Mouse (Mus musculus): ENCODE measurements around the gene Pou4f1. TPM values are rescaled to one million over a fixed set of nuclear protein-coding genes. Genes with fewer than 3 reads are reported as not detected.
"Not testable (repeated sequence)": the region's sequence is repeated elsewhere in the genome, so short reads cannot be mapped to it uniquely, and the experiment has no call there.

Gene Pou4f1
- polyA plus RNA-seq (2016; fragmentation: Nextera tagmentation; extraction: Ambion mirVana) = 99.6 and 113 TPM in 2 replicates

DNA sequence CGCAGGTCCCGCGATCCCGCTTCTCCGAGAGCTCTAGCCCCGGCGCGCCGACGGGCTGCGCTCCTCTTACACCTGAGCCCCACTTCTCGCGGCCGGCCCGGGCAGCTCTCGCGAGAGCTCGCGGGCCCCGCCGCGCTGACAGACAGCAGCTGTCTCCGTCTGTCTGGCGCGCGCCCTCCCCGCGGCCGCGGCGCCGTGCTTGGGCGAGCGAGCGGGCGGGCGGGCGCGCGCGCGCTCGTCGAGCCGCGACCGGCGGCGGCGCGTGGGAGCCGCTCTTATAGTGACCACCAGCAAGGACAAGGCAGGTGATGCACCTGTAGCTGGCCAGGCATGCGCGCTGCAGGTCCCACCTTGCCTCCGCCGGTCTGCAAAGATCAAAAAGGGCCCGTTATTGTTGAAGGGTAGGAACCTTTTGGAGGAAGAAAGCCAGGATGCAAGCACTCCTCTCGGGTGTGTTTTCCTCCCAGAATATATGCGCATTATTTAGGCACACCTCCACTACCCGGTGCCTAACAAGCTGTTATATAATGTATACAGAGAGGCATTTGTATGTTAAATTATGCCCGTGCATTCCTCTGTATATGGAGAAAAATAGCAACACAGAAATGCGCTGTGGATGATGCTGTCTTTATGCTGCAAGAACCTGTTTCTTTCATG lies at the start of gene Pou4f1:
Gene Pou4f1 (minus strand): TSS at position 34 of the 657 bp plus-strand sequence.
- H3K4me1 ChIP-seq = peaks cover 29% of the 10 kb centered on the region
- H3K36me3 ChIP-seq = no peaks in the 10 kb centered on the region
- H3K4me3 ChIP-seq = peak within 1 kb of the TSS; percentile 63
- H3K9ac ChIP-seq (replicated peaks) = peak within 1 kb of the TSS; percentile 70
- peak; percentile 93 for ATAC-seq (ENCODE audit: low FRiP score, low read depth)
- H3K27me3 ChIP-seq = peaks cover 92% of the 10 kb centered on the region
- no peaks in the 10 kb centered on the region for H3K9me3 ChIP-seq
- H3K27ac ChIP-seq (replicated peaks) = peak within 1 kb of the TSS; percentile 88
- under 1% methylated on average over 57 of the region's 62 CpGs for WGBS
- peak within 1 kb of the TSS; percentile 77 for H3K4me2 ChIP-seq (replicated peaks)

DNA sequence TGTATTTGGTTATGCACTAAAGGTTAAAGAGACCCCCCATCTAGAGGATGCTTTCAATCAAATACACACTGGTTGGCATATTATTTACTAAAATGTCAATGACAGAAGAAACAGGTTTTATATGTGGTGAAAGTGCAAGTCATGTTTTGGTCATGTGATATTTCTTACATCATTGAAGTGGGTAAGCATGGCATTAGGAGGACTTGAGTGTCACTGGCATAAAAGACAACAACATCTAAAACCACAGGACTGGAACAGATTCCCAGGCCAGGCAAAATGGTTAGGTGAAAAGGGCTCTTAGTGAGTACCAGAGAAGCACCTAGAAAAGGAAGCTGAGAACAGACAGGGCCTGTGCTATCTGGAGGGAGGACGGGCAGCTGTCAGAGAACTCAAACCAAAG lies 43.9 kb upstream of the Pou4f1 start:
- no peak for ATAC-seq (ENCODE audit: low FRiP score, low read depth)
- Histone ChIP-seq H3K27me3 (no peaks in the 10 kb centered on the region), H3K4me1 (no peaks in the 10 kb centered on the region), H3K9me3 (no peaks in the 10 kb centered on the region), H3K4me3 (no peak overlapping the region), H3K9ac (replicated peaks) (no peak overlapping the region), H3K27ac (replicated peaks) (no peak overlapping the region), H3K36me3 (peaks cover 12% of the 10 kb centered on the region), H3K4me2 (replicated peaks) (no peak overlapping the region)
- WGBS = 93% methylated on average over 1 of the region's 1 CpGs

DNA sequence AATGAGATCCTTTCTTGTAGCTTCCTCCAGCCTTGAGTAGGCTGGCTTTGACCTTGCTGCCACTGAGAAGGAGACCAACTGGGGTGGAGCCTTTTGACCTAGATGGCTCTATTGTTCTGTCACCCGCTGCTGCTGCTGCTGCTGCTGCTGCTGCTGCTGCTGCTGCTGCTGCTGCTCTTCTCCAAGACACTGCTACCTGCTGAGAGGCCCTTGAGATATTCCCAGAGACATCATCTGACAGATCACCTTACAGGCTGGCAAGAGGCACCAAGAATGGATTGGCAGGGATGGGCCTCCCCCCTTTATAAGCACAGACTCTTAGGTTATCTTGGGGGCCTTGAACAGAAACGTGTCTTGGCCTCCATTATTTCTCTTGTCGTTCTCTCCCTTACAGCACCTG lies 35.0 kb upstream of the Pou4f1 start:
- 80% methylated on average over 3 of the region's 3 CpGs for WGBS
- not testable (repeated sequence) for H3K27me3 ChIP-seq; H3K9me3 ChIP-seq; H3K4me3 ChIP-seq; H3K4me1 ChIP-seq; H3K9ac ChIP-seq (replicated peaks); ATAC-seq (ENCODE audit: low FRiP score, low read depth); H3K4me2 ChIP-seq (replicated peaks); H3K27ac ChIP-seq (replicated peaks)
- H3K36me3 ChIP-seq = peaks cover 85% of the 10 kb centered on the region

DNA sequence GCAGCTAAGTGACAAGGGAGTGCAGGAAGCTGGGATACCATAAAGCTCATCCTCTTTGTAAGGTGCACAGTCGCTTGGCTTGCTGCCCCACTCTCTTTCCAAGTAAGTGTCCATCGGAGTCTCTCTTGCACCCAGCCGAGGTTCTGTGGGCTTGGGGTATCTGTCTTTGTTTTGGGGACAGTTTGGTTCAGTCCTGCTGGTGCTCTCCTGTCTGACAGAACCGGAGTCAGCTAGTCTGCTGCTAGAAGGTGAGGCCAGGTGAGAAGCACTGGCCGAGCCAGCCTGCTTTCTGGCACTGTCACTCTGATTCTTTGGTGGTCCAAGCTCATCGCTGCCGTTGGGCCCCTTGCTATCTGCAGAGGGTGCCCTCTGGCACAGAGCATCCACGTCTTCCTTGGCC lies 12.0 kb upstream of the Pou4f1 start:
- Histone ChIP-seq H3K36me3 (peaks cover 24% of the 10 kb centered on the region), H3K4me3 (no peak overlapping the region), H3K4me1 (no peaks in the 10 kb centered on the region), H3K27ac (replicated peaks) (no peak overlapping the region), H3K9me3 (no peaks in the 10 kb centered on the region), H3K27me3 (peaks cover 16% of the 10 kb centered on the region), H3K4me2 (replicated peaks) (no peak overlapping the region), H3K9ac (replicated peaks) (no peak overlapping the region)
- 85% methylated on average over 8 of the region's 8 CpGs for WGBS
- no peak for ATAC-seq (ENCODE audit: low FRiP score, low read depth)

GRCm38 (mm10) chr14:104478593-104478992 lies 10.8 kb upstream of the Pou4f1 start:
- Histone ChIP-seq H3K27ac (replicated peaks) (no peak overlapping the region), H3K4me1 (peaks cover 5% of the 10 kb centered on the region; the same call in 1 of the 2 replicates), H3K4me3 (no peak overlapping the region), H3K36me3 (peaks cover 23% of the 10 kb centered on the region), H3K9ac (replicated peaks) (no peak overlapping the region), H3K27me3 (peaks cover 28% of the 10 kb centered on the region), H3K9me3 (no peaks in the 10 kb centered on the region), H3K4me2 (replicated peaks) (no peak overlapping the region)
- no peak for ATAC-seq (ENCODE audit: low FRiP score, low read depth)
- WGBS = 48% methylated on average over 5 of the region's 5 CpGs

- Histone ChIP-seq H3K27ac (replicated peaks) (no peak overlapping the region), H3K4me1 (peaks cover 12% of the 10 kb centered on the region; the same call in 1 of the 2 replicates), H3K9me3 (no peaks in the 10 kb centered on the region), H3K36me3 (peaks cover 23% of the 10 kb centered on the region), H3K4me2 (replicated peaks) (no peak overlapping the region), H3K4me3 (no peak overlapping the region), H3K27me3 (peaks cover 36% of the 10 kb centered on the region), H3K9ac (replicated peaks) (no peak overlapping the region)
- WGBS = 93% methylated on average over 8 of the region's 8 CpGs
- no peak for ATAC-seq (ENCODE audit: low FRiP score, low read depth)
These were observed 9.8 kb upstream of the Pou4f1 start for GRCm38 (mm10) chr14:104477616-104478015.

DNA sequence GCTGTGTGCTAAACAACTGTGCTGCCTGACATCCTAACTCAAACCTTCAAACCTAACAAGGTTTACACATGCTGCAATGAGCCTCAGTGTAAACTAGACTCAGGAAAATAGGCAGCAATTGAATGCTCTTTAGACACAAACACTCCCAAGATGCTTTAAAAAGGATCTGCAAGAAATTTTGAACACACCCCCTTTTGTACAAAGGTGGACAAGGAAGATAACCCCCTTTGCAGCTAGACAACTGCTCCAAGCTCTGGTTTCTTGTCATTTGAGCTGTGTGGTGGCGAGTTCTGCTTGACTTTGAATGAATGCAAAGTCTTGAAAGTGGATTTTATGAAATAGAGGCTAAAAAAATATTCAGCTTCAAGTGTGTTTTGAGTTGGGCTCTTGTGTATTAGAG lies 7.6 kb upstream of the Pou4f1 start:
- peaks cover 20% of the 10 kb centered on the region for H3K36me3 ChIP-seq
- H3K9me3 ChIP-seq = no peaks in the 10 kb centered on the region
- ATAC-seq (ENCODE audit: low FRiP score, low read depth) = no peak
- 83% methylated on average over 1 of the region's 1 CpGs for WGBS
- peaks cover 57% of the 10 kb centered on the region for H3K27me3 ChIP-seq
- H3K4me2 ChIP-seq (replicated peaks) = no peak overlapping the region
- peaks cover 15% of the 10 kb centered on the region; the same call in 1 of the 2 replicates for H3K4me1 ChIP-seq
- no peak overlapping the region for H3K27ac ChIP-seq (replicated peaks)
- H3K4me3 ChIP-seq = no peak overlapping the region
- no peak overlapping the region for H3K9ac ChIP-seq (replicated peaks)

GRCm38 (mm10) chr14:104468623-104468970 lies 798 bp upstream of the Pou4f1 start:
- Histone ChIP-seq H3K9me3 (no peaks in the 10 kb centered on the region), H3K4me2 (replicated peaks) (peak overlapping the region; percentile 77), H3K4me1 (peaks cover 32% of the 10 kb centered on the region), H3K9ac (replicated peaks) (no peak overlapping the region), H3K27me3 (peaks cover 90% of the 10 kb centered on the region), H3K27ac (replicated peaks) (no peak overlapping the region), H3K4me3 (peak overlapping the region; percentile 63), H3K36me3 (no peaks in the 10 kb centered on the region)
- 7% methylated on average over 6 of the region's 6 CpGs for WGBS
- ATAC-seq (ENCODE audit: low FRiP score, low read depth) = no peak

DNA sequence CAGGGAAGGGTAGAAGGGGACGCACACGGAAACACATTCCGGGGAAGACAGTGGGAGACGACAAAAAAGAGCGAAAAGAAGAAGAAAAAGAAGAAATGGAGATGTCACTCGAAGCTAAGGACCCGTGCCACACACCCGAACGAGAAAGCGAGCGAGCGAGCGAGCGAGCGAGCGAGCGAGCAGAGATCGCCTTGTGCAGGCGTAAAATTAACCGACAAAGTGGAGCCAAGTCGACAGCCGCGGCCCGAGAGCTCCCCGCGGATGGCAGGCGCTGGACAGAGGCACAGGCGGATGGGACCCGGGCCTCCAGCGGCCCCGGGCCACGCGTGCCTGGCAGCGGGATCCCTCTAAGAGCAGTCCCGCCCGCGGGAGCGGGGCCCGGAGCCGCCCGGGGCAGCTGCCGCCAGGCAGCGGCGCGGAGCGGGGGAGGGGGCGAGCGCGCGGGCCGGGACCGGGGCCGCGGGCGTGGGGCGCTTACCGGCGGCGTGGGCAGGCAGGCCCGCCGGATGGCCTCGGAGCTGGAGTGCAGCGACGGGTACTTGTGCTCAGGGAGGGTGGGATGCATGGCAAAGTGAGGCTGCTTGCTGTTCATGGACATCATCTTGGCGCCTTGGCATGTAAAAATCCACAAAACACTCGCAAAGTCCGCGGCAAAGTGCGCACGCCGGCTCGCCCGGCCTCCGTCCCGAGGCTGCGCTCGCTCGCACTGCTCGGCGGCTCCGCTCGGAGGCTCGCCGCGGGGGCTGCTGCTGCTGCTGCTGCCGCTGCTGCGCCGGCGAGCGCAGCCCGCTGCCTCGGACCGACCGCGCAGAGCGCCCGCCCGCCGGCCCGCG lies 450 bp downstream of the Pou4f1 start:
- WGBS = under 1% methylated on average over 80 of the region's 101 CpGs
- Histone ChIP-seq H3K9ac (replicated peaks) (peak overlapping the region; percentile 70), H3K9me3 (no peaks in the 10 kb centered on the region), H3K27me3 (peaks cover 86% of the 10 kb centered on the region), H3K4me3 (peak overlapping the region; percentile 63), H3K36me3 (no peaks in the 10 kb centered on the region), H3K4me2 (replicated peaks) (peak overlapping the region; percentile 77), H3K4me1 (peaks cover 24% of the 10 kb centered on the region), H3K27ac (replicated peaks) (peak overlapping the region; percentile 88)
- ATAC-seq (ENCODE audit: low FRiP score, low read depth) = peak; percentile 39

GRCm38 (mm10) chr14:104466557-104466956 lies 1.2 kb downstream of the Pou4f1 start:
- peak overlapping the region; percentile 77 for H3K4me2 ChIP-seq (replicated peaks)
- H3K9ac ChIP-seq (replicated peaks) = peak overlapping the region; percentile 70
- H3K27ac ChIP-seq (replicated peaks) = peak overlapping the region; percentile 88
- no peaks in the 10 kb centered on the region for H3K9me3 ChIP-seq
- ATAC-seq (ENCODE audit: low FRiP score, low read depth) = no peak
- H3K27me3 ChIP-seq = peaks cover 83% of the 10 kb centered on the region
- peak overlapping the region; percentile 63 for H3K4me3 ChIP-seq
- WGBS = under 1% methylated on average over 28 of the region's 43 CpGs
- H3K4me1 ChIP-seq = peaks cover 24% of the 10 kb centered on the region
- H3K36me3 ChIP-seq = no peaks in the 10 kb centered on the region

GRCm38 (mm10) chr14:104465483-104466235 lies 2.1 kb downstream of the Pou4f1 start:
- ATAC-seq (ENCODE audit: low FRiP score, low read depth) = no peak
- H3K27ac ChIP-seq (replicated peaks) = peak overlapping the region; percentile 76

More at GRCm38 (mm10) chr14:104465483-104466235, 2.1 kb downstream of the Pou4f1 start:
- Histone ChIP-seq H3K4me2 (replicated peaks) (peak overlapping the region; percentile 77), H3K4me3 (peak overlapping the region; percentile 63), H3K4me1 (peaks cover 22% of the 10 kb centered on the region), H3K9me3 (no peaks in the 10 kb centered on the region), H3K9ac (replicated peaks) (peak overlapping the region; percentile 60), H3K27me3 (peaks cover 83% of the 10 kb centered on the region), H3K36me3 (no peaks in the 10 kb centered on the region)
- WGBS = under 1% methylated on average over 62 of the region's 64 CpGs
